Mouse (Mus musculus) bone marrow macrophage, adult 2 months (primary cell): Measurements from ENCODE around the gene Hist1h4k.

Experiments
- CTCF ChIP-seq: IDR thresholded peaks from 2 replicates; pipeline ENCODE4 v1.5.1; 2012; ENCODE audit warnings: low read depth, mild to moderate bottlenecking, low read length, moderate library complexity
- POLR2A ChIP-seq: IDR thresholded peaks from 2 replicates; pipeline ENCODE4 v1.6.1; 2012; ENCODE audit warnings: mild to moderate bottlenecking, low read depth, low read length, borderline replicate concordance

- TF ChIP-seq POLR2A (no peak), CTCF (no peak)
Measured at GRCm38 (mm10) chr13:21751417-21751816, 1.1 kb upstream of the Hist1h4k start.
